Mouse (Mus musculus) erythroblast, embryonic 14.5 days (primary cell): ENCODE measurements around the gene Vstm2l. TPM values are rescaled to one million over a fixed set of nuclear protein-coding genes. Genes with fewer than 3 reads are reported as not detected.

ENCODE experiments used
- H3K27me3 ChIP-seq: 2 replicates; pipeline ENCODE4 v1.6.1; 2012; ENCODE audit warnings: inconsistent platforms; ENCODE audit not compliant: control insufficient read depth
- H3K36me3 ChIP-seq: 2 replicates; pipeline ENCODE4 v1.6.1; 2012; ENCODE audit warnings: mild to moderate bottlenecking, inconsistent platforms; ENCODE audit not compliant: control insufficient read depth
- H3K4me1 ChIP-seq: 2 replicates; pipeline ENCODE4 v1.6.1; 2012; ENCODE audit warnings: inconsistent platforms; ENCODE audit not compliant: control insufficient read depth
- H3K4me3 ChIP-seq: replicated peaks from 2 replicates; pipeline ENCODE3; 2012; ENCODE audit warnings: moderate library complexity, mild to moderate bottlenecking, inconsistent platforms
- H3K9me3 ChIP-seq: 2 replicates; pipeline ENCODE4 v1.6.1; 2012; ENCODE audit warnings: low read length, inconsistent platforms, mixed read lengths; ENCODE audit not compliant: control insufficient read depth
- GATA1 ChIP-seq: IDR thresholded peaks from 2 replicates; pipeline ENCODE4 v1.6.1; 2012; ENCODE audit warnings: low read length, inconsistent platforms, mixed read lengths
- TAL1 ChIP-seq: IDR thresholded peaks from 3 replicates; pipeline ENCODE4 v1.6.1; 2012; ENCODE audit warnings: low read length, inconsistent platforms, mixed read lengths
- polyA plus RNA-seq: library from polyadenylated mRNA; stranded (reverse); fragments of >175 nt; gene quantifications from 2 replicates; pipeline ENCODE4 v1.2.3, GENCODE M21; 2012

The Vstm2l gene
- polyA plus RNA-seq, 1 experiment, result not detected

DNA sequence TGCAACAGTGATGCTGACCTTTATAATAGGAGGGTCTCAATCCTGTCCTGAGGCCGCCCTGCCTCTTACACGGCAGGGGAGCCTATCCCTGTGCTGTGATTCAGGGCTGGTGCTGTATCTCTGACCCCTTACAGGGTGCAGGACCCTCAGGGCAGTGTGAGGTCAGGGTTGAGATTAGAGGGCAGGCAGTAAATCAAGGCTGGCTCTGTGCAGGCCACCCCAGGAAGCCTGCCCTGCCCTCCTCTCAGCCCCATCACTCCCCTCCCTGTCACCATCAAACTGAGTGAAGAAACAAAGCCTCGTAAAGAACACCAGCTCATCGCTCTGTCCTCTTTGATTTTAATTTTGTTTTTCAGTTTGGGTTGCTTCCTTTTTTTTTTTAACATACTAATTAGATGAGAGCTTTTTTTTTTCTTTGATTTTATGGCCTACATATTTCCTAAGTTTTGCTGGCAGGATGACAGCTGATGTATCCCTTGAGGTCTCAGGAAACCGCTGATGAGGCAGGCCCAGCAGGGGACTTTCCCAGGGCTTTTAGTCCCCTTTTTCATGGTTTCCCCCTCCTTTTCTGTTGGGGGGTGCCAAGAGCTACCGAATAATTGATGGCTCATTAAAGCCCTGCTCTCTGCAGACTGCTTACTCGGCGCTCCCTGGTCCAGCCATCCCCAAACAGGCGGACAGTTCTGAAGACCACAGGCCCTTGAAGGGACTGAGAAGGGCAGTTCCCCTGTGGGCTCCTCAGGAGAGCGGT is 27.0 kb upstream of the Vstm2l start:
- Histone ChIP-seq H3K27me3 (no peaks in the 10 kb centered on the region), H3K9me3 (no peaks in the 10 kb centered on the region), H3K4me3 (no peak overlapping the region), H3K36me3 (peaks cover 35% of the 10 kb centered on the region), H3K4me1 (peaks cover 5% of the 10 kb centered on the region)
- no peak for TF ChIP-seq TAL1
- TF ChIP-seq GATA1, result no peak

DNA sequence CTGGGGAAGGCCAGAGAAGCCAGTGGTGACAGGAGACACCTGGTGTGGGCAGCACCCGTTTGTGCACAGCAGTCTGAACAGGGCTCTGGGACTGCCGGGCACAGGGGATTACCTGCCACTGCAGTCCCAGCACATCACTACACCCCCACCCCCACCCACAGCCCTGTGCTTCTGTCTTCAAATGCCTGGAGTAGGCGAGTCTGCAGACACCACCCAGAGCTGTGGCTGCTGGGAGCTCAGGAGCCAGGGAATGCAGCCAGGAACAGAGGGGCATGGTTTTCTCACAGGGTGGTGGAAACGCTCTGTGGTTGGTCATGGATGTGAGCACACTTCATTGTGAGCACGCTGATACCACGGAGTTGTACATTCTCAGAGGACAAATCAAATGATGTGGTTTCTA is 23.3 kb upstream of the Vstm2l start:
- Histone ChIP-seq H3K27me3 (no peaks in the 10 kb centered on the region), H3K9me3 (no peaks in the 10 kb centered on the region), H3K4me3 (no peak overlapping the region), H3K4me1 (peaks cover 5% of the 10 kb centered on the region), H3K36me3 (peaks cover 14% of the 10 kb centered on the region)
- TF ChIP-seq GATA1 (no peak), TAL1 (no peak)

- Histone ChIP-seq H3K4me3 (no peak overlapping the region), H3K4me1 (no peaks in the 10 kb centered on the region), H3K27me3 (no peaks in the 10 kb centered on the region), H3K36me3 (no peaks in the 10 kb centered on the region), H3K9me3 (no peaks in the 10 kb centered on the region)
- TF ChIP-seq TAL1 (no peak), GATA1 (no peak)
These were observed 17.3 kb upstream of the Vstm2l start for GRCm38 (mm10) chr2:157897131-157897530.

DNA sequence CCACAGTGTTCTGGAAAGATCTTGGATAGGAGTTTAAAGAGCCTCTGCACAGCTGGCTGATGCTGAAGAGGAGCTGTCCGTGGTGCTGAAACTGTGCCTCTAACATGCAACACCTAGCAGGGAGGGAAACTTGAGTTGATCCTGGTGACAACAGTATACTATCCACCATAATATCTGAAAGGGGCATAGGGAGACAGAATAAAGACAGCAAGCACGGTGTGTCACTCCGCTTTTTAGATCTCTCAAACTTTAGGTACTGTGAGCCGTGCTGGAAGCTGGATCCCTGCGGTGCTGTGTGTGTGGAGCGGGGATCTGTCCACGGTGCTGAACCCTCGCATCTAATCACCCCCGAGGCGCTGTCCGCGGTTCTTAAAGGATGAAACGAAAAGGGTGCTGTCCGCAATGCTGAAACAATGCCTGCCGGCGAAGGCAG is 1.2 kb upstream of the Vstm2l start:
- TF ChIP-seq GATA1 (no peak), TAL1 (no peak)
- H3K27me3 ChIP-seq, result peaks cover 43% of the 10 kb centered on the region
- no peaks in the 10 kb centered on the region for H3K9me3 ChIP-seq
- no peaks in the 10 kb centered on the region for H3K36me3 ChIP-seq
- H3K4me3 ChIP-seq, result no peak overlapping the region
- H3K4me1 ChIP-seq, result no peaks in the 10 kb centered on the region

- Histone ChIP-seq H3K9me3 (no peaks in the 10 kb centered on the region), H3K27me3 (peaks cover 43% of the 10 kb centered on the region), H3K4me1 (no peaks in the 10 kb centered on the region), H3K36me3 (no peaks in the 10 kb centered on the region), H3K4me3 (no peak overlapping the region)
- no peak for TF ChIP-seq GATA1
- TF ChIP-seq TAL1, result no peak
These were observed 748 bp upstream of the Vstm2l start for GRCm38 (mm10) chr2:157913705-157914104.

DNA sequence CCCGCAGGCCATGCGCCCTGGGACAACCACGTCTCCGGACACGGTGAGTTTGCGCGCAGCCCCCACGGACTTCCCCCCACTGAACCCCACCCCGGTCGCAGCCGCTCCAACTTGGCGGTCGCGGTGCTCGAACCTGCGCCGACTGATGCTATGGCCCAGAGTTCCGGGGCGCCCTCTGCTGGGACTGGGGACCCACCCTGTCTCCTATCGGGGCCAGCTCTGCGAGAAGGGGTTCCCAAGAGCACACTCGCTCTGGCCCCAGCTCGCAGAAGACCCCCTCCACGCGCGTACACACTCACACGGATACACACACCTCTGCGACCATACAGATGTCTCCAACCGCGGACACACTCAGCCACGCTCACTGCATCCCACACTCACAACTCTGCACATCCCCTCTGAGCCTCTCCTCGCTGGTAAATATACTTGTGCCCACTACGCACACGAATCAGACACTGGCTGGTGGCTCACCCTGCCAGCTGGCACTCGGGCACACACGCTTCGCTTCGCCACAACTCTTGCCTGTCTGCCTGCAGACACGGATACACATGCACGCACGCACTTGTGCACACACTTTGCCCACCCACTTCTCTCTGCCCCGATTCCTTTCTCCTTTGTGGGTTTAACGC is 550 bp downstream of the Vstm2l start:
- Histone ChIP-seq H3K4me3 (no peak overlapping the region), H3K36me3 (no peaks in the 10 kb centered on the region), H3K27me3 (peaks cover 43% of the 10 kb centered on the region), H3K9me3 (no peaks in the 10 kb centered on the region), H3K4me1 (no peaks in the 10 kb centered on the region)
- TF ChIP-seq TAL1 (no peak), GATA1 (no peak)

- Histone ChIP-seq H3K27me3 (peaks cover 47% of the 10 kb centered on the region), H3K9me3 (no peaks in the 10 kb centered on the region), H3K36me3 (no peaks in the 10 kb centered on the region), H3K4me1 (no peaks in the 10 kb centered on the region), H3K4me3 (no peak overlapping the region)
- TF ChIP-seq TAL1 (no peak), GATA1 (no peak)
These were observed 4.1 kb downstream of the Vstm2l start for GRCm38 (mm10) chr2:157918529-157918928.

DNA sequence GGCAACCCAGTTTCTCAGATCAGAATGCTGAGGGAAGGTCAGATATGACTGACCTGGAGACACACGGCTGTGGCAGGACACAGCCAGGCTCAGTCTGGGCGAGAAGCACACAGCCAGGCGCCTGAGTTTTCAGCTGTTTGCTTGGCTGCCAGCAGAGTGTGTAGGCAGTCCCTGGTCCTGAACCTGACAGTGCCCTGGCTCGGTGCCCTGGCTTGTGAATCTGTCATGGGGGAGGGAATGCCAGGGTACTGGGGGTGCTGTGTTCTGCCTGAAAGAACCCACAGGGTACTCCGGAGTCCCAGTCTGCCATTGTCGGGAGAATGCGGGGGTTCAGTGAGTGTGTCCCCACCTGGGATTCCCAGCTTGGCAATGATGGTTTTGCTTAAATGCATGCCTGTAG is 7.1 kb downstream of the Vstm2l start:
- no peak for TF ChIP-seq TAL1
- TF ChIP-seq GATA1, result no peak
- Histone ChIP-seq H3K27me3 (peaks cover 21% of the 10 kb centered on the region), H3K9me3 (no peaks in the 10 kb centered on the region), H3K36me3 (no peaks in the 10 kb centered on the region), H3K4me1 (no peaks in the 10 kb centered on the region), H3K4me3 (no peak overlapping the region)

DNA sequence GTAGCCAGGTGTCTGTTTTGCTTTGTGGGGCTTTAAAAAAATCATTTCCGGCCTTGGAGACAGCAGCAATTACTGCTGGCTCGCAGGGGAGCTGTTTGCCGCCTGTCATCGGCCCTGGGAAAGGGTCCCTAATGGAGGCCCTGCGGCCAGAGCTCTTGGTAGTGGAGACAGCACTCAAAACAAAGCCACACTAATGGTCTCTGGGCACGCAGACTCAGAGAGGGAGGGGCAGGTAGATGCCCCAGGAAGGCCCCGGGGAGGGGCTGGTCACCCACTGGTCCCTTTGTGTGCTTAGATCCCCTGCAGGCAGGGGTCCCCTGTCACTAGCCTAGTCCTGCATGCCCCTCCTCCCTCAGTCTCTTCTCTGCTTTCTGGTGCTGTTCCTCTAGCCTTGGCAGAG is 9.0 kb downstream of the Vstm2l start:
- Histone ChIP-seq H3K4me3 (no peak overlapping the region), H3K9me3 (no peaks in the 10 kb centered on the region), H3K4me1 (no peaks in the 10 kb centered on the region), H3K36me3 (no peaks in the 10 kb centered on the region), H3K27me3 (peaks cover 16% of the 10 kb centered on the region)
- TF ChIP-seq GATA1, result no peak
- TF ChIP-seq TAL1, result no peak

DNA sequence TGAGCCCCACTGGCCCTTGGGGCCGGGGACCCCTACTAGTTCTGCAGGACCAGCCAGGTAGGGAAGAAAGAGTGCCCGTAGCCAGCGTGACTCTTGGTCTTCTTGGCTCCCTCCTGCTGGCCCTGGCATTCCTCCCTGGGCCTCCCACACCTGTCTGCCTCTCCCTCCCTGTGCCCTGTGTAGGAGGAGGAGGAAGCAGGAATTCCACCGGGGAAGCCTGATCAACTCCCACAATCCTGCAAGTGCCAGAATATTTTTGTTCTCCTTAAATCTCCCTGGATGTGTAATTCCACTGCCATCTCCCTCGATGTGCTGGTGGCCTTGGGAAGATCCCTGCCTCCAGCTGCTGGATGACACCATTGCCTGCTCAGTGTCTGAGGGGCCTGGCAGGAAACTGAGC is 10.1 kb downstream of the Vstm2l start:
- peaks cover 16% of the 10 kb centered on the region for H3K27me3 ChIP-seq
- no peaks in the 10 kb centered on the region for H3K36me3 ChIP-seq
- H3K4me3 ChIP-seq, result no peak overlapping the region
- H3K4me1 ChIP-seq, result no peaks in the 10 kb centered on the region
- TF ChIP-seq TAL1 (no peak), GATA1 (no peak)
- no peaks in the 10 kb centered on the region for H3K9me3 ChIP-seq
